Mouse (Mus musculus): Measurements from ENCODE around the gene Fbxo10. TPM values are rescaled to one million over a fixed set of nuclear protein-coding genes. Genes with fewer than 3 reads are reported as not detected.

Fbxo10 gene
- 4.2 TPM for polyA plus RNA-seq (2014; fragmentation: Illumina TruSeq; extraction: RNeasy Lipid Tissue Mini Kit (QIAGEN cat#74804); ENCODE audit: insufficient read depth, low read depth, low replicate concordance)

GRCm38 (mm10) chr4:45084021-45084894 is at the start of gene Fbxo10:
Gene Fbxo10 (minus strand): TSS chr4:45084604.

GRCm38 (mm10) chr4:45107601-45108277 is 23.3 kb upstream of the Fbxo10 start, which contains the start of gene Tomm5:
Gene Tomm5 (minus strand): TSS chr4:45108114.

GRCm38 (mm10) chr4:45018452-45018980 is 65.9 kb downstream of the Fbxo10 start, which contains the start of gene Polr1e:
Gene Polr1e (plus strand): TSS chr4:45018583.

DNA sequence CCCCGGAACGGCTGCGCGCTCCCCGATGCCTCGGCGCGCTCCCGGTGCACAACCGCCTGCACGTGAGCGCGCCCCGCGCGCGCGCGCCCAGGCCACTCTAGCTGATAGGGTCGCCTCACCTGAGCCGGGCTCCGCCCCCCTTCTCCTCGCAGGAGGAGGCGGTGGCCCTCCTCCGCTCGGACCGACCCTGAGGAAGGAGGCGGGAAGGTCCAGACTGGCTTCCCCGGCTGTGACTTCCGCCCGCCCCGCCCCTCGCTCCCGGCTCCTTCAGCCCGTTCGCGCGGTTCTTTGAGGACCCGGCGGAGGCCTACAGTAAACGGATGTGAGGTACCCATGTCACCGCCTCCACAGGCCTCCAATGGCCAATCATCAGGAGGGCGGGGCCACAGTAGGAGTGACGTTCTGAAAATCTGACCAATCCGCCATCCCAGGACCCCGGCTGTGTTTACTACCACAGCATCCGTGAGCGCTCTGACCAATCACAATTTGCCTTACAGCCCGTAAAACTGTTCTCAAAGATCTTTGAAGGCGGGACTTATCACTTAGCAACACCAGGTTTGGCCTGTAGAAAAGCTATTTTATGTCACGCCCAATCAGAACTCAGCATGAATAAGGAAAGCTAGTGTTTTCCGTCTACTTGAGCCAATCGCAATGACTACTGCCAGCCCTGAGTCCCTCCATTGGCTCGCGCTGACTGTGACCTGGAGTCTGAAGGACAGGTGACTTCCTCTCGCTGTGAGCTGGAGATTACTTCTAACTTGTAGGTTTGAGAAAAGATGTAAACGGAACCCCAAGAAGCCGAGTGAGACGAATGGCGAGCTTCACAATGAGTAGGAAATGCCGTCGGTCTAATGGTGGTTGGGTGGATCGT is 72.1 kb downstream of the Fbxo10 start, which contains the start of gene Zbtb5:
Gene Zbtb5, minus strand, starts transcription at position 308 of the 871 bp plus-strand sequence.

Other genes with a start within 250 kb of the Fbxo10 start
- gene Grhpr, start 103.2 kb downstream of the Fbxo10 start, polyA plus RNA-seq (2014; fragmentation: Illumina TruSeq; extraction: RNeasy Lipid Tissue Mini Kit (QIAGEN cat#74804); ENCODE audit: insufficient read depth, low read depth, low replicate concordance): 19.0 TPM
- gene Zbtb5, start 72.2 kb downstream of the Fbxo10 start, polyA plus RNA-seq (2014; fragmentation: Illumina TruSeq; extraction: RNeasy Lipid Tissue Mini Kit (QIAGEN cat#74804); ENCODE audit: insufficient read depth, low read depth, low replicate concordance): 3.0 TPM
- 8.7 TPM for gene Polr1e, start 66.0 kb downstream of the Fbxo10 start, polyA plus RNA-seq (2014; fragmentation: Illumina TruSeq; extraction: RNeasy Lipid Tissue Mini Kit (QIAGEN cat#74804); ENCODE audit: insufficient read depth, low read depth, low replicate concordance)
- gene Tomm5, start 23.5 kb upstream of the Fbxo10 start, polyA plus RNA-seq (2014; fragmentation: Illumina TruSeq; extraction: RNeasy Lipid Tissue Mini Kit (QIAGEN cat#74804); ENCODE audit: insufficient read depth, low read depth, low replicate concordance): 145 TPM
- 0.91 TPM for gene Frmpd1, start 100.3 kb upstream of the Fbxo10 start, polyA plus RNA-seq (2014; fragmentation: Illumina TruSeq; extraction: RNeasy Lipid Tissue Mini Kit (QIAGEN cat#74804); ENCODE audit: insufficient read depth, low read depth, low replicate concordance)
- gene Trmt10b, start 212.5 kb upstream of the Fbxo10 start, polyA plus RNA-seq (2014; fragmentation: Illumina TruSeq; extraction: RNeasy Lipid Tissue Mini Kit (QIAGEN cat#74804); ENCODE audit: insufficient read depth, low read depth, low replicate concordance): 9.9 TPM